Mouse (Mus musculus) cerebellum, postnatal 14 days (tissue): ENCODE data around the gene Zfp791.
"Not testable (repeated sequence)": the region's sequence is repeated elsewhere in the genome, so short reads cannot be mapped to it uniquely, and the experiment has no call there.

Experiments
- DNase-seq, 2 experiments: peaks; one replicate each; pipeline ENCODE4 v3.0.0; 2021; ENCODE audit warnings: mixed read lengths in 2 of 2

The Zfp791 gene

DNA sequence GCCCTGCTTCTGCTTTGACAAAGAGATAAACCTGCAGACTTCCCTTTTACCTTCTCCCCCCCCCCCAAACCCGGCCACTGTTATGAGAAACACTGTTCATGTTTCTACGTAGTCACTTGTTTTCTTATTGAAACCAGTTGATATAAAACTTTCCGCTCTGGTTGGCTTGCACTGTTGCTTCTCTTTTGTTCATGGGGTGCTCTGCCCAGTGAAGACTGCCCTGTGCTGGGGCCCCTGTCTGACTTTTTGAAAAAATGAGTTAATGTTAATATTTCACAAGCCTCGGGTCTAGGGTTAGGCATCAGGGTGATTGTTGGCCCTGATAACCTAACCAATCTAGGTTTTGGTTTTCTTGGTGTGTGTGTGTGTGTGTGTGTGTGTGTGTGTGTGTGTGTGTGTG is 40.7 kb downstream of the Zfp791 start:
- DNase-seq = not testable (repeated sequence)

DNA sequence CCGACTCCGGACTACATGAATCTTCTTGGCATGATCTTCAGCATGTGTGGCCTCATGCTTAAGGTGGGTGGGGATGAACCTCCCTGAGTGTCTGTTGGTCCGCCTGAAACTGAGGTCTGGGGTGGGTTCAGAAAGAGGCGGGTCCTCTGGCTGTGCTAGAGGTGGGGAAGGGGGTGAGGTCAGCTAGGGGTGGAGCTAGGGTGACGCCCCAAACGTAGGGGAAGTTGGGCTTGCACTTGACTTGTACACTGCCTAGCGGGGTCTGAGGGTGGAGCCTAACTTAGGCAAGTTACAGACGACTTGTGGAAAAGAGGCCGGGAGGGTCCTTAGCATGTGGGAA is 41.7 kb downstream of the Zfp791 start, which contains the start of gene Wdr83:
Gene Wdr83 (minus strand): TSS at position 91 of the 340 bp plus-strand sequence.
- DNase-seq = no peak

DNA sequence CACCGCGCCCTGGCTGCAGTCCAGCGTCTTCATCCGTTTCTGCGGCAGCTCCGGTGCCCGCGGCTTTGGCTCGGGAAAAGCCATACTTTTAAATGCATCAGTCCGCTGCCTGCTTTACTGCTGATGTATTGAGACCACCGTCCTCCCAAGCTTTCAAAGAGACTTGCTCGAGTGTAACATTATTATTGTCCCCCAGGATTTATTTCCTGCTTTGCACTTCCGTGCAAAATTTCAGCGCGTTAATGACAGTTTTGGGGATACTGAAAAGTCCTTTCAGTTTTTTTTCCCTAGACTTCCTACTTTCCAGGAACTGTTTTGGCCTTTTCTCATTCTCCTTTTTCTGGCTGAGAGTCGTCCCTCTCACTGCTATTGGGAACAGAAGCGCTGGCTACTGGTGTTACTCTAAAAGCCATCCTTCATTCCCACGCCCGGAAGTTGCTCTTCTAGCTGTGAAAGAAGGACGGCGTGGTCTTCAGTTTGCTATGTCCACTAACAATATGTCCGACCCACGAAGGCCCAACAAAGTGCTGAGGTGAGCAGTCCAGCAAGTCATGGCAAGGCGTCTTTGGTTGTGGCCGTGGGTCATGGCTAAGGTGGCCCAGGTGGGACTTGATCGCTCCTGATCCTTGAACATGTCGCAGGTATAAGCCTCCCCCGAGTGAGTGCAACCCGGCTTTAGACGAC is 42.2 kb downstream of the Zfp791 start, which contains the start of gene Wdr83os:
Gene Wdr83os (plus strand): TSS at position 209 of the 684 bp plus-strand sequence.
- peak; percentile 72 to 79 for DNase-seq

DNA sequence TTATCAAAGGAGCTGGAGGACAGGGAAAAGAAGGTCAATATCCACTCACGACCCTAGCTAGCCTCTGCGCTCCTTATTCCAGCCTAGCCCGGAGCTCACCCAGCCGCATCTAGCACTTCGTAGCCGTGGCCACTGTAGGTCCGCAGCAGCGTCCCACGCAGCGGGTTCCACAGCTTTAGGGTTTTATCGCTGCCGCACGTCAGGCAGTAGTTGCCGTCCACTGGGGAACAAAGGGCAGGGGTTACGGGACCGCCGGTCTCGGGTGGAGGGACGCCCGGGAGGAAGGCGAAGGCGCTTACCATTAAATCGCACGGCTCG is 42.7 kb downstream of the Zfp791 start:
- DNase-seq = no peak

DNA sequence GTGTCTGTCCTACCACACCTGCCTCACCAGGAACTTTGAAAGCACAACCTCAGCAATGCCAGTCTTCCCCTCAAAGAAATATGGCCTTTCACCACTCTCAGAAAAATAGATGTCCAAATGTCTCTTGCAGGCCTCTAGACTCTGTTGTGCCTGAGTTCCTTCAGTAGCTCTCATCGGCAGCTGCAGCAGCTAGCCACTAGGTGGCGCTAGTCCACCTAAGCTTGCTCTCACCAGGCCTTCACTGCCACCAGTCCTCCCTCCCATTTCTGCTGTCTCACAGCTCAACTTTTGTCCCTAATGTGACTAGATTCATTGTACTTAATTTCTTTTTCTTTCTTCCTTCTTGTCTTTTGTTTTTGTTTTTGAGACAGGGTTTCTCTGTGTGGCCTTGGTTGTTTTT is 45.9 kb downstream of the Zfp791 start:
- peak; percentile 87 for DNase-seq

DNA sequence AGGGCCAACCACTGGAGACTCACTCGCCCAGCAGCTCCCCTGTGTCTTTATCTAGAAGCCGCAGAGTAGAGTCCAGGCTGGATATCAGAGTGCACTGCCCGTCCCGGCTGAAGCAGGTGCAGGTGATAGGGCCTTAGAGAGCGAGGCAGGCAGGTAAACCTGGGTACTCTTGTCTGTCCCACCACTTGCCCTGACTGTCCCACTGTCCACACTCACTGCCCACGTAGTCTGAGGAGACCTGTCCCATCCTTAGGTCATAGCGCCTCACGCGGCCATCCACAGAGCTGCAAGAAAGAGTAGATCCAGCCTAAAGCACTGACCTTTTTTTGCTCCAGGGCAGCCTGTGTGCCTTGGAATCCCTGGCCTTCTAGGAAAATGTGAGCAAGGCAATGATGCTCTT is 46.9 kb downstream of the Zfp791 start:
- DNase-seq = peak; percentile 65 to 79

DNA sequence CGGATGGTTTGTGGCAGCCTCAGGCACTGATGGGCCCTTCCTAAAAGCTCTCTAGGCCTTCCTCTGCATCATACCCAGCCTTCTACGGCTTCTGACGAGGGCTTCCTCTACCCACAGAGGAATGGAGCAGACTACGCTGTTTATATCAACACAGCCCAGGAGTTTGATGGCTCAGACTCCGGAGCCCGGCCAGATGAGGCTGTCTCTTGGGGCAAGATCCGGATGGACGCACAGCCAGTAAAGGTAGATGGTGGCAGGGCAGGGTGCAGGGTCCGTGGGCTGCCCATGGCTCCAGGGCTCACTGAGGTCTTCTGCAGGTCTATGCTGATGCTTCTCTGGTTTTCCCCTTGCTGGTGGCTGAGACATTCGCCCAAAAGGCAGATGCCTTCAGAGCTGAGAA is 48.3 kb downstream of the Zfp791 start:
- no peak for DNase-seq

DNA sequence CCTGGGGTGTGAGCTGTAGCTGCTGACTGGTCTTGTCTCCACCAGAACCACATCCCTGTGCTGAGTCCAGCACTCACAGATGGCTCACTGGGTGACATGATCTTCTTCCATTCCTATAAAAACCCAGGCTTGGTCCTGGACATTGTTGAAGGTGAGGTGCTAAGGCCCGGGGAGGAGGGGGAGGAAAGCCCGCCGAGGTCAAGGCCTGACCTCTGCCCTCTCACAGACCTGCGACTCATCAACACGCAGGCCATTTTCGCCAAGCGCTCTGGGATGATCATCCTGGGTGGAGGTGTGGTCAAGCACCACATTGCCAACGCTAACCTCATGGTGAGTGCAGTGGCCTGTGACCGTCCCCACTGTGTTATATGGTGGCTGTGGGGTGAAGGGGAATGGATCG is 48.7 kb downstream of the Zfp791 start:
- DNase-seq = no peak

DNA sequence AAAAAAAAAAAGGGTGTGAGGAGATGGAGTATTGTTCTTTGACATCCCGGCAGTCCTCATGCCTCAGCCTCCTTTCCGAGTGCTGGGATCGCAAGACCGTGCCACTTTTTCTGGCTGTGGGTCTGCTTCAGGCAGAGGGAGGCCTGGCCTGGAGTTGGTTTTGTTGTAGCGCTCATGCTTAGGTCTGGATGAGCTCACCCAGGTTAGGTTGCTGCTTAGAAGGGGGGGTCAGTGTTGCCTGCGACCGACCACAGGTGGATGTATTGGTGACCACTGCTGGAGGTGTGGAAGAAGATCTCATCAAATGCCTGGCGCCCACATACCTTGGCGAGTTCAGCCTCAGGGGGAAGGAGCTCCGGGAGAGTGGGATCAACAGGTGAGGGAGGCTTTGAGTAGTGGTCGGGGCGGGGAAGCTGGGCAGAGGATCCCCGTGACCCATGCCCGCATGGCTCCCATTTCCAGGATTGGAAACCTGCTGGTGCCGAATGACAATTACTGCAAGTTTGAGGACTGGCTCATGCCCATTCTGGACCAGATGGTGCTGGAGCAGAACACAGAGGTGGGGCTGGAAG is 49.8 kb downstream of the Zfp791 start:
- no peak for DNase-seq

DNA sequence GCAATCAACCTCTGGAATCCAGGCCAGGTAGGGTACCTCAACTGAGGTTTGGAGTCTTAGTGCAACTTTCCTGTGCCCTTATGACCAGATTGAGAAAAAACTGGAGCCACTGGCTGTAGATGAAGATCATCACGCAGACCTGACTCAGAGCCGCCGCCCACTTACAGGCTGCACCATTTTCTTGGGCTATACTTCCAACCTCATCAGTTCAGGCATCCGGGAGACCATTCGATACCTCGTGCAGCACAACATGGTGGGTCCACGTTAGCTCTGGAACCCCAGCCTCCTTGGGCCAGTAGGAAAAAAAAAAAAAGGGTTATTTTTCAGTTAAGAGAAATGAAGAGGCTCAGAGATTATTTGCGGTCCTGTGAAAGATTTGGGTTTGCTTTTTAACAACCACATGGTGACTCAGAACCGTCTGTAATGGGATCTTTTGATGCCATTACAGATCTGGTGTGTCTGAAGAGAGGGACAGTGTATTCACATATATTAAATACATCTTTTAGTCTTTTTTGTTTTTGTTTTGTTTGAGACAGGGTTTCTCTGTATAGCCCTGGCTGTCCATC is 50.4 kb downstream of the Zfp791 start:
- DNase-seq = no peak

DNA sequence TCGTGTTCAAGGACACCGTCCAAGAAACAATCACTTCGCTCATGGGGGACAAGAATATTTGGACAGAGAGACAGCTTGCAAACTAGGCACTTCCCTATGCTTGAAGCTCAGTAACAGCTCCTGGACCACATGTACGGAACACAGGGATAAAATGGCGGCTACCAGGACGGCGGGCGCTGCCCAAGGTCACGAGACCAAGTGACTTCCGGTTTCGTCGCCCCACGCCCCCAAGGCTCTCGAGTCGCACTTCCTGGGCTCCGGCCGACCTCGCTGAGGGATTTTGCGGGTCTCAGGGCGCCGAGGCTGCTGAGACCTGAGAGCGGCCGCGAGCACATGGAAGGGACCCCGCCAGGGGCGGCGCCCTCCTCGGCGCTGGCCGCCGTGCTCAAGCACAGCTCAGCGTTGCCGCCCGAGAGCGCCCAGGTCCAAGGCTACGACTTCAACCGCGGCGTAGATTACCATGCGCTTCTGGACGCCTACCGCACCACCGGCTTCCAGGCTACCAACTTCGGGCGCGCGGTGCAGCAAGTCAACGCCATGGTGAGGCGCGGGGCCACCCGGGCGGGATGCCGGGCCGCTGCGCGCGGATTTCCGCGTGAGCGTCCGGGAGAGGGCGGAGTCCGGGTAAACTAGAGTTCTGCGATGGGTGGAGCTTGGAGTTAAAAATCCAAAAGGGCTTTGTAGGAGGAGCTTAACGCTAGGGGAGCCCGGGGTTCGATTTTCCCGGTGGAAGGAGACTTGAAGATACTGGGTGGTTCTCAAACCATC is 51.2 kb downstream of the Zfp791 start, which contains the start of gene Dhps:
Gene Dhps (plus strand): TSS at position 244 of the 768 bp plus-strand sequence.
- DNase-seq = peak; percentile 91 to 92

DNA sequence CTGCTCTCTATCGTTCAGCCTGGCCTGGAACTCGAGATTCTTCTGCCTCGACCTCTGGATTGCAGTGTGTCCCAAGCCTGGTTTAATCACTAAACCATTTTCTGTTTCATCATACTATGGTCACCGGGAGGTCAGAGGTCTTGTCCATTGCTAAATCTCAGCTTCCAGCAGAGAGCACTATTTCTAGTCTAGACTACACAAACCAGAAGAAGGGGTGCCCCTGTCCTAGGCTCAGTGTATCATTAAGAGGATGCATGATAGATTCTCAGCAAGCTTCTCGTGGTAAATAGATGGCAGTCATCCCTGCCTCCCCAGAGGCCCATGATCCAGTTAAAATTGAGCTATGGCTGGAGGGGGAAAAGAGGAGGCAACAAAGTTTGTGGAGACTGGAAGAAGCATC is 51.9 kb downstream of the Zfp791 start:
- DNase-seq = peak in 1 of 2 experiments; percentile 29

DNA sequence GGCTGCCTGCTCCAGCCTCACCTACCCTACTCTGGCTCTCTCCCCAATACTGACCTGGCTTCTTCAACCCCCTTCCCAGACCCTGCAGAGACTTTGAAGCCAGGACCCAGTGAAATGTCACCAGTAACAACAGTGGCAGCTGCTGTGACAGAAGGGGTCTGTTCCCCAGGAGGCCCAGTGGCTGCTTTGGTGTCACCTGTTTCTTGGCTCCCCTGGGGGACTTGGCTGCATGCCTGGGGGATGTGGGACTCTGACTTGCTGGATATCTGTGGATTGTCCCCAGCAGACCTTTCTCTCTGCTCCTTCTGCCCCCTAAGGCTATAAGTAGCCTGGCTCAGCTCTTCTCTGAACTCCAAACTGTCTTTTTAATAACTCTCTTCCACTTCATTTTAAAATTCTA is 54.9 kb downstream of the Zfp791 start, which contains the start of gene Gm5741:
Gene Gm5741 (minus strand): TSS at position 1 of the 400 bp plus-strand sequence.
- peak; percentile 41 to 64 for DNase-seq

DNA sequence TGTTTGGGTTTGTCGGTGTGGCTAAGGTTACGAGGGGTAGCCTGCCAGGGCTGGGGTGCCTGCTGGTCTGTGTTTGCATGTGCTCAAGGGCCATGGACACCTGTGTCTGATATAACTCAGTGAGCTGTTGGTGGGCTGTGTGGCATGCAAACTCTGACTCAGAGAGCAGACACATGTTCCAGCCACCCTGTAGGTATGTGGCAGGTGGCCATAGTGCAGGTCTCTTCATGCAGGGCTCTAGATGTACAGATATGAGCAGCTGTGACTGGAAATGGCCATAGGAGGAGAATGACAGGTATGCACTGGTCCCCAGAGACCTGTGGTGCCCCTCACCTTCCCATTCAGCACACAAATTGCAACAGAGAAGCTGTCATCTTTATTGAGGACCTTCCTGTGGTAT is 55.7 kb downstream of the Zfp791 start:
- DNase-seq = no peak

DNA sequence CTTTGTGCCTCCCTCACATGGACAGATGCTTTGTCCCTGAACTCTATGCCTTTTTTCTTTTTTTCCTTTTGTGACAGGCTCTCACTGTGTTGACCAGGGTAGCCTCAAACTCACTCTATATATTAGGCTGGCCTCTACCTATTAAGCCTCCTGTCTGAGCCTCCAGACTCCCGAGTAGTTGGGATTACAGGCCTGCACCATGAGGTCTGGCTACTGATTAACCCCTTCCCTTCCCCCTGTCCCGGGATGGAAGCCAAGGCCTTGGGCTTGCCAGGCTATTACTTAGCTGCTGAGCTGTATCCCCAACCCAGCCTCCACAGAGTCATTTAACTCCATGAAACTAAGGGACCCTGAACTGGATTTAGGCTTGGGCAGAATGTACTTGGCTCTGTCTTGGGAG is 57.7 kb downstream of the Zfp791 start:
- no peak for DNase-seq

DNA sequence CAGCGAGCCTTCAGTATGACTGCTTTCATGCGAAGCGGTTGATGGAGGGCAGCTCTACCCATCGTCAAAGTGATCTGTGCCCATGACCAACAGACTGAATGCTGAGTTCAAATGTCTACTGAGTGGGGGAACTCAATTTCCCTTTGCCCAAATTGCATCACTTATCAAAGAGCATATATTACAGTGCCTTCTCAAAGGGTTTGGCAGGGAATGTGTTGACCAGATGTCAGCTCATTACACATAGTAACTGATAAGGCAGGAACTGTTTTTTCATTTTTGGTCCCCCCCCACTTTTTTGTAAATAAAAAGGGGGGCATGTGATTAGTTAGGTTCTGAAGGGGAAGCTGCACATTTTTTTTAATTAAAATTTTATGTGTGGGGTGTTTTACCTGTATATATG is 60.3 kb downstream of the Zfp791 start:
- DNase-seq = no peak

DNA sequence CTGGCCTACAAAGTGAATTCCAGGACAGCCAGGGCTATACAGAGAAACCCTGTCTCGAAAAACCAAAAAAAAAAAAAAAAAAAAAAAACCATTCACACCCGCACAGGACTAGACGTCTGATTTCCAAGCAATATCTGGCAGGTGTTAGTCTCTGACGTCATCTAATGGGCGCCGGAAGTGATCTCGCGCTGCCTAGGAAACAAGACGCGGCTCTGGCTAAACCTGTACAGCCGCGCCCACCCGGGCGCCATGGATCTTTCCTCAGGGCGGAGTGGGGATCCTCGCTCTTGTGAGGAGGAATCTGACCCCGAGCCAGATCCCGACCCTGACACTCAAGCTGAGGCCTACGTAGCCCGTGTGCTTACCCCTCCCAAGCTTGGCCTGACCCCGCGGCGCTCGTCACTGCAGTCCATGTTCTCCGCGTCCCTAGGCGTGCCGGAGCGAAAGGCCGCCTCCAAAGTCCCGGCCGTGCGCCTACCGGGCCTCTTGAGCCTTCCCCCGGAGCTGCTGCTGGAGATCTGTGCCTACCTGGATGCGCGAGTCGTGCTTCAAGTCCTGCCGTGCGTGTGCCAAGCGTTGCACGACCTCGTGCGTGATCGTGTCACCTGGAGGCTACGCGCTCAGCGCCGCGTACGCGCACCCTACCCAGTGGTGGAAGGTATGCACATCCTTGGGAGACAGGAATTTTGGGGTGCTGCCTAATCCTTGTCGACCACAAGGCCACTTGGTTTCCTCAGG is 62.8 kb downstream of the Zfp791 start, which contains the start of gene Fbxw9:
Gene Fbxw9 (plus strand): TSS at position 177 of the 738 bp plus-strand sequence.
- DNase-seq = peak; percentile 93 to 95
